Mouse (Mus musculus) hindbrain, embryonic 13.5 days (tissue): ENCODE measurements around the gene N4bp1. TPM values are rescaled to one million over a fixed set of nuclear protein-coding genes. Genes with fewer than 3 reads are reported as not detected.

Source experiments
- ATAC-seq: fragments of 200-750 bp; cut with Nextera tagmentation; 2 replicates; pipeline ENCODE4 v1.8.0; 2017; ENCODE audit warnings: moderate TSS enrichment; ENCODE audit not compliant: low FRiP score
- H3K27ac ChIP-seq: fragments of 300-500 bp; sonication (generic); 2 replicates; pipeline ENCODE4 v1.5.1; 2015; ENCODE audit warnings: inconsistent platforms, mild to moderate bottlenecking, moderate library complexity
- H3K27me3 ChIP-seq: fragments of 300-500 bp; sonication (generic); 2 replicates; pipeline ENCODE4 v1.6.1; 2015; ENCODE audit warnings: mild to moderate bottlenecking, inconsistent platforms
- H3K36me3 ChIP-seq: fragments of 300-500 bp; sonication (generic); 2 replicates; pipeline ENCODE4 v1.6.1; 2015; ENCODE audit warnings: mild to moderate bottlenecking, inconsistent platforms
- H3K4me1 ChIP-seq: fragments of 300-500 bp; sonication (generic); replicated peaks from 2 replicates; pipeline ENCODE4 v1.6.1; 2015; ENCODE audit warnings: inconsistent platforms
- H3K4me2 ChIP-seq: fragments of 300-500 bp; sonication (generic); 2 replicates; pipeline ENCODE4 v1.6.1; 2015; ENCODE audit warnings: inconsistent platforms, mild to moderate bottlenecking, moderate library complexity
- H3K4me3 ChIP-seq: fragments of 300-500 bp; sonication (generic); 2 replicates; pipeline ENCODE4 v1.5.1; 2015; ENCODE audit warnings: mild to moderate bottlenecking, inconsistent platforms
- H3K9ac ChIP-seq: fragments of 300-500 bp; sonication (generic); 2 replicates; pipeline ENCODE4 v1.6.1; 2015; ENCODE audit warnings: mild to moderate bottlenecking, inconsistent platforms
- H3K9me3 ChIP-seq: fragments of 300-500 bp; sonication (generic); 2 replicates; pipeline ENCODE4 v1.6.1; 2016; ENCODE audit warnings: inconsistent platforms
- WGBS: fragments of 180-500 bp; shearing (Covaris S2); methylation state at CpG from one replicate; pipeline ENCODE4 v1.1.7; 2015; 5-methylcytosine and 5-hydroxymethylcytosine counted together
- polyA plus RNA-seq: library from polyadenylated mRNA; unstranded; fragments of >200 nt; fragmentation: Nextera tagmentation; extraction: Ambion mirVana; gene quantifications from 2 replicates; pipeline ENCODE4 v1.2.1, GENCODE M21; 2015

Gene N4bp1
- polyA plus RNA-seq, 1 experiment from 2014 or later = 10.0 TPM

DNA sequence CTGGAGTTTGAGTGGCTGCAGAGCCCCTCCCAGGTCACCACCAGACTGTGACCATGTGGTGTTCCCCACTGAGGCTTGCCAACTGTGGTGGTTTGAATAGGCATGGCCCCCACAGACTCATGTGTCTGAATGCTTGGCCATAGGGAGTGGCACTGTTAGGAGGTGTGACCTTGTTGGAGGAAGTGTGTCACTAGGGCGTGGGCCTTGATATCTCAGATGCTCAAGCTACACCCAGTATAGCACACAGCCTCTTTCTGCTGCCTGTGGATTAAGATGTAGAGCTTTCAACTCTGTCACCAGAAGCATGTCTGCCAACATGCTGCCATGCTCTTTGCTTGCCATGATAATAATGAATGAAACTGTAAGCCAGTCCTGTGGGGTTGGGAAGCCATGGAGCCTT lies 51.1 kb downstream of the N4bp1 start:
- ATAC-seq = no peak
- Histone ChIP-seq H3K27me3 (no peaks in the 10 kb centered on the region), H3K27ac (no peak overlapping the region), H3K36me3 (peaks cover 7% of the 10 kb centered on the region; the same call in 1 of the 2 replicates), H3K9ac (no peak overlapping the region), H3K4me2 (no peak overlapping the region), H3K4me1 (no peaks in the 10 kb centered on the region), H3K4me3 (no peak overlapping the region), H3K9me3 (no peaks in the 10 kb centered on the region)
- 100% methylated on average over 1 of the region's 1 CpGs for WGBS

DNA sequence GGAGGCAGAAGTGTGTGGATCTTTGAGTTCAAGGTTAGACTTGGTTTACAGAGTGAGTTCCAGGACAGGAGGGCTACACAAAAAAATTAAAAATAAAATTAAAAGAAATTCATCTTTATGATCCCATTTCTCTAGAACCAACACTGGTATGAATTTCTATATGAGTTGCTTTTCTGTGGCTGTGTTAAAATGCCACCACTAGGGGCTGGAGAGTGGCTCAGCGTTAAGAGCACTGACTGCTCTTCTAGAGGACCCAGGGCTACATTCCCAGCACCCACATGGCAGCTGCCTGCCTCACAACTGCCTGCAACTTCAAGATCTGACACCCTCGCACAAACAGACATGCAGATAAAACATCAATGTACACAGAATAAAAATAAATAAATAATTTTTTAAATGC lies 56.1 kb downstream of the N4bp1 start:
- H3K4me2 ChIP-seq = no peak overlapping the region
- ATAC-seq = no peak

DNA sequence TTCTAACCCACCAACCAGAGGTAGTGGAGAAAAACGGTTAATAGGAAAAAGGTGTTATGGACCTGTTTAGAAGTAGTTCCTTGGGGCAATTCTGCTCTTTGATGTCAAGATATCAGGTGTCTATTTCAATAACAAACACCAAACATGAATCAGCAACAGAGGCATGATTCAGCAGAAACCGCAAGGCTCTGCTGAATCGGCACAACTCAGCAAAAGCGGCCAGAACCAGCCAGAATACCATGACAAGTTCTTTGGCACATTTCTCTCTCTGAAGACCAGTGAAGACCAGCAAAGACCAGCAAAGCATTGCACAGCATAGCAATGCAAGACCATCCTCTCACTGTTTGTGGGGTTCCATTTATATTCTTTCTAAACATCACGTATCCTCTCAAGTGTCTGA lies 57.9 kb downstream of the N4bp1 start:
- ATAC-seq = no peak
- no peaks in the 10 kb centered on the region for H3K27me3 ChIP-seq
- no peaks in the 10 kb centered on the region for H3K9me3 ChIP-seq
- no peak overlapping the region for H3K27ac ChIP-seq
- H3K9ac ChIP-seq = no peak overlapping the region
- no peak overlapping the region for H3K4me3 ChIP-seq
- WGBS = 90% methylated on average over 5 of the region's 5 CpGs
- no peak overlapping the region for H3K4me2 ChIP-seq
- no peaks in the 10 kb centered on the region for H3K36me3 ChIP-seq
- H3K4me1 ChIP-seq = 0 out of 2 replicates have a peak, but pooled peaks cover 3% of the 10 kb centered on the region

More for the DNA sequence above, 56.1 kb downstream of the N4bp1 start:
- Histone ChIP-seq H3K9me3 (no peaks in the 10 kb centered on the region), H3K4me1 (0 out of 2 replicates have a peak, but pooled peaks cover 3% of the 10 kb centered on the region), H3K9ac (no peak overlapping the region), H3K4me3 (no peak overlapping the region), H3K27ac (no peak overlapping the region), H3K27me3 (no peaks in the 10 kb centered on the region), H3K36me3 (no peaks in the 10 kb centered on the region)
- WGBS = 62% methylated on average over 2 of the region's 2 CpGs

DNA sequence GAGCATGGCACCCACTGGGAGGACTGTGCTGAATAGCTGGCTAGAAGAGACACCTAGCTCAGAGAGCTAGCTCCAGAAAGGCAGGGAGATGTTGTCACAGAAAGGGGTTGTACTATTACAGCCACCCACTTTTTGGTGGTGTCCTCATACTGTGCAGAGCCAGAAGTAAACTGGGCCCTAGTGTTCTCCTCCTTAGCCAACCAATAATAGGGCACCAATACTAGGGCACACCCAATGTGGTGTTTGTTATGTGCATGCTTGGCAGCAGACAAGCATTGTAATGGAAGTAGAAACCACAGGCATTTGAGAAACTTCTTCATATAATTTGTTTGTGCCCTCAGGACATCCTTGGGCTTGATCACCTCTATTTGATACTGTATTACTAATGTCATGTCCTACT lies 58.5 kb downstream of the N4bp1 start:
- H3K4me1 ChIP-seq = 0 out of 2 replicates have a peak, but pooled peaks cover 3% of the 10 kb centered on the region
- no peak for ATAC-seq
- no peak overlapping the region for H3K4me3 ChIP-seq
- H3K4me2 ChIP-seq = no peak overlapping the region
- H3K9ac ChIP-seq = no peak overlapping the region
- no peak overlapping the region for H3K27ac ChIP-seq
- no peaks in the 10 kb centered on the region for H3K36me3 ChIP-seq
- H3K9me3 ChIP-seq = no peaks in the 10 kb centered on the region
- H3K27me3 ChIP-seq = no peaks in the 10 kb centered on the region

DNA sequence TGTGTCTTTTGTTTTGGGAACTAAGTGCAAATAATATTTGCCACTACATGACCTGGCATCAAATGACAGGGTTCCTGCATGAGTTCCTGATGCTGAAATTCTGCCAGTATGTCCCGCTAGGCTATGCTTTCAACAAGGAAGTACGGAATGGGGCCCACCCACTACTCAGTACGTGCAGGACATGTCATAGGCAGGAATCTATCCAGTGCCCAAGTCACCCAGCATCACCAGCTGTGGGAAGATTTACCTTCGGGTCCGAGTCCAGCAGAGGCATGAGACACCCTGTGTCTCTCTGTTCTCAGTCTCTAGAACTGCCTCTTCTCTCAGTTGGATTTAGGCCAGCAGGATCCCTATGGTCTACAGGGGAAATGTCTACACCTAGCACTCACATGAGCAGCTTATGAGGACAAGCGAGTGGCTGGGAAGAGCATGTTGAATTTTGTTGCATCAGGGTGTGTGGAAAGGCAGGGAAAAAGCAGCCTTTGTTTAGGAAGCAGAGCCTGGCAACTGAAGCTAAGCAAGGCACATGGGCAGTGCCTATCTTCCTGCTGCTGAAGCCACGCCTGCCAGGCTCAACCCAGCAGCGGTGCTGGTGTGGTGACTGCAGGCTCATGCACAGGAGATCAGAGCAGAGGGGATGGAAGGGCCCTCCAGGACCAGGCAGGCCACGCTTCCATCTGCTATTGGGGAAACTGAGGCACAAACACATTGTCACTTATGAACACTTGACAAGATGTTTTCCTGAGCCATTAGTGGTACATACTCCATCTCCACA lies 59.2 kb downstream of the N4bp1 start:
- no peak for ATAC-seq
- H3K4me2 ChIP-seq = no peak overlapping the region
- WGBS = 86% methylated on average over 9 of the region's 9 CpGs
- peaks cover 7% of the 10 kb centered on the region; the same call in 1 of the 2 replicates for H3K4me1 ChIP-seq
- no peaks in the 10 kb centered on the region for H3K36me3 ChIP-seq
- H3K27me3 ChIP-seq = no peaks in the 10 kb centered on the region
- H3K27ac ChIP-seq = no peak overlapping the region
- no peaks in the 10 kb centered on the region for H3K9me3 ChIP-seq
- no peak overlapping the region for H3K4me3 ChIP-seq
- no peak overlapping the region for H3K9ac ChIP-seq

DNA sequence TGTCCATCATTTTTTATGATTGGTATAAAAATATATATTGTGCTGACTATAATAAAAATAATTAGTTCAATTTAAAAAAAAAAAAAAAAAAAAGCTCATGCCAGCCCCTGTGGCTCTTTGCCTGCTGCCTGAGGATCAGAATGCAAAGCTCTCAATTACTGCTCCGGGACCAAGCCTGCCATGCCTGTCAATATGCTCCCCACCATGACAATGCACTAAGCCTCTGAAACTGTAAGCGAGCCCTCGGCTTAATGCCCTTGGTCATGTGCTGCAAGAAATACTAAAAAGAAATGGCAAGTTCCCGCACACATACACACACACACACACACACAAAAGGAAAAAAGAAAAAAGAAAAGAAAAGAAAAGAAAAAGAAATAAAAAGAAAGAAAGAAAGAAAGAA lies 60.3 kb downstream of the N4bp1 start:
- Histone ChIP-seq H3K9me3 (no peaks in the 10 kb centered on the region), H3K27me3 (no peaks in the 10 kb centered on the region), H3K9ac (no peak overlapping the region), H3K4me2 (no peak overlapping the region), H3K27ac (no peak overlapping the region), H3K4me1 (peaks cover 12% of the 10 kb centered on the region; the same call in 1 of the 2 replicates), H3K36me3 (no peaks in the 10 kb centered on the region), H3K4me3 (no peak overlapping the region)
- no peak for ATAC-seq
- 26% methylated on average over 4 of the region's 4 CpGs for WGBS

DNA sequence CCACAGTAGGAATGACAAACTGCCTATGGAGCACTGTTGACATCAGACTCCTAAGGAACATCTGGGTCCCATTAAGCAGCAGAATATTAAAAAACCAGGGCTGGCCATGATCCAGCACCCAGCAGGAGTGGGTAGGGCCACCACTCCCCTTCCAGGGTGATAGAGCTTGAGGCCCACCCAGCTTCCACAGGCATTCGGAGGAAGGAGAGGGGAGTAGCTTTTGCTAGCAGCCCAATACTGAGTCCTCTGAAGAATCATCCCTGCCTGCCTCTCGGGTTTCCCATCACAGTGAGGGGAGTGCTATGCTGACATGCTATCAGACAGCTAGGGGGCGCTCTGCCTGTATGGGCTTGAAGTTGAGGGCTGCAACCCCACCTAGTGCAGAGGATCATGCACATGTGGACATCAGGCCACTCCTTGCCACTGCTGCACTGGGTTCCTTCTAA lies 64.3 kb downstream of the N4bp1 start:
- H3K36me3 ChIP-seq = no peaks in the 10 kb centered on the region
- H3K4me3 ChIP-seq = no peak overlapping the region
- ATAC-seq = no peak
- no peak overlapping the region for H3K9ac ChIP-seq
- H3K27ac ChIP-seq = no peak overlapping the region
- H3K27me3 ChIP-seq = no peaks in the 10 kb centered on the region
- no peak overlapping the region for H3K4me2 ChIP-seq
- WGBS = 8% methylated on average over 3 of the region's 3 CpGs
- peaks cover 16% of the 10 kb centered on the region for H3K4me1 ChIP-seq
- no peaks in the 10 kb centered on the region for H3K9me3 ChIP-seq

DNA sequence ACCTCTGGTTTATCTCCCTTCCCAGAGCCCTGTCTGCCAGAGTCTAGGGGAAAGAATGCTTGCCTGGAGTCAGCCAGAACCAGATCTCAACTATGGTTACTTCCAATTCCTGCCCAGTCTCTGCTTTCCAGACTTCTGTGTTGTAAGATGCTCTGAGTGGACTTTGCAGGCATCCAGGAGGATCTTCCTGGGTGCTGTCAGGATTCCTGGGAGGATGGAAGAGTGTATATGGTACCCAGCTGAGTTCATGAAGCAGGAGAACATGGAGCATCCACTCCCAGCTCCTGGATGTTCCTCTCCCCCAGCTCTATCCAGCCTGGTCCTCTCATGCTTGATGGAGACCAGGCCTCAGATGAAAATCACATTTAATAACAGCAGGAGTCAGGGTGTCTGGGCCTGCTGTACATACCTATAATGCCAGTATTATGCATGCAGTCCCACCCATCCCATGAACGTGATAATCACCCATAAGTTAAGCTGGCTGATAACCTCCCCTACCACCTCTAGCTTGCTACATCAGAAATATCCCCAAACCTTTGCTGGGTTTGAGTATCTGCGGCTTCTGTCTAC lies 64.8 kb downstream of the N4bp1 start:
- no peaks in the 10 kb centered on the region for H3K9me3 ChIP-seq
- no peak overlapping the region for H3K9ac ChIP-seq
- no peak for ATAC-seq
- 61% methylated on average over 2 of the region's 2 CpGs for WGBS
- no peak overlapping the region for H3K4me2 ChIP-seq
- no peaks in the 10 kb centered on the region for H3K36me3 ChIP-seq
- H3K4me1 ChIP-seq = peaks cover 15% of the 10 kb centered on the region
- H3K27me3 ChIP-seq = no peaks in the 10 kb centered on the region
- no peak overlapping the region; the same call in 1 of the 2 replicates for H3K27ac ChIP-seq
- H3K4me3 ChIP-seq = no peak overlapping the region

DNA sequence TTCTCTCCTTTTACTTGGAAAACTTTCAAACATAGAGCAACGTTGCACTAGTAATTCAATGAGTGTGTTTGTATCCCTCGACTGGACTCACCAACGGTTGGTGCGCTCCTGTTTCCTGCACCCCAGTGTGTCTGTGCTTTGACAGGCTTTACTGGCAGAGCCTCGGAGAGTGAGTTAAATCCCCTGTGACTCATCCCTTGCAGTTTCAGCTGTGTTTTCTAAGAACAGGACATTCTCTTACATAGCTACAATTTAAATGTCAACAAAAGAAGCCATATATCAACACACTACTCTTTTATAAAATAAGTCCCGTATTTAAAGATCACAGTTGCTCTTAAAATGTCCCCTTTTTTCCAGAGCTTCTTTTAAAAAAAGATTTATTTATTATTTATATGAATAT lies 65.6 kb downstream of the N4bp1 start:
- H3K4me1 ChIP-seq = peaks cover 13% of the 10 kb centered on the region
- H3K4me2 ChIP-seq = no peak overlapping the region
- no peak overlapping the region for H3K9ac ChIP-seq
- no peaks in the 10 kb centered on the region for H3K36me3 ChIP-seq
- WGBS = 56% methylated on average over 6 of the region's 6 CpGs
- H3K27me3 ChIP-seq = no peaks in the 10 kb centered on the region
- H3K9me3 ChIP-seq = no peaks in the 10 kb centered on the region
- no peak overlapping the region for H3K27ac ChIP-seq
- H3K4me3 ChIP-seq = no peak overlapping the region
- no peak for ATAC-seq

DNA sequence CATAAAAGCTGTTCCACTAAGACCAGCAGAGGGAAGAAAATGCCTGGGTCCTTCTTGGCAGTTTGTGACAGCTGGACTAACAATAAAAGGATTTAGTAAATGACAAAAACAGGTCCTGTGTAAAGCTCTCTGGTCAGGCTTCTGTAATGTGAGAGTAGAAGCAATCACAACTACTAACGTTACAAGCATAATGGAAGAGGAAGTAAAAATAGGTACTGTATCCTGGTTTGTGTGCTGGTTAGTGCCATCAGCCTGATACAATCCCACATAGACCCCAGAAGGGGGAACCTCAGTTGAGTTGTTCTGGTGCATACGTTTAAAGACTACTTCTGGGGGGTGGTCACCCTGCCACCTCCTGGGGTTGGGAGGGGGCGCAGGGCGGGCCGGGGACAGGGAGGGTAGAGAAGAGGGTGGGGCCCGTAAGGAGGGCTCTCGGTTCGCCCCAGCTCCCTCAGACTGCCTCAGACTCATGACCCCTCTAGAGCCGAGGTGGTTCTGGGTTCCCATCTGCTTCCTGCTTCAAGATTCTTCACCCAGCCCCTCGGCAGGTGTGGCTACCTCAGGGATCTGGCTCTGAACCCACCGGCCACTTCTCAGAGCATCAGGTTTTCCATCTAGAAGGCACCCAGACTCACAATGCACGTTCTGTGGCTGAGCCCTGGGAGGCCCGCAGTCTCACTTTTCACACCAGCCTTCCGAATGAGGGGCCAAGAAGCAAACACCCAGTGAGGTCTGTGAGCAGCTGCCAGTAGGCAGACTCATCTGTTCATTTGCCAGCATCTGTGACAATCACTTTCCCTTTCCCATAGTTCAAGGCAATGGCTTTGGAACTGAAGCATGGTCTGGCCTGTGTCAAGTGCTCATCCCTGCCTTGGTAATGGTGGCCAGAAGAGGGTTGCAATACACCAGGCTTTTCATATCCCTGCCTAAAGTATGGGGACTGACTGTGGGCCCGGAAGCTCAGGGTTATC lies 75.8 kb downstream of the N4bp1 start:
- H3K9ac ChIP-seq = no peak overlapping the region
- H3K27me3 ChIP-seq = no peaks in the 10 kb centered on the region
- H3K36me3 ChIP-seq = no peaks in the 10 kb centered on the region
- H3K4me1 ChIP-seq = no peaks in the 10 kb centered on the region
- no peak for ATAC-seq
- H3K4me3 ChIP-seq = no peak overlapping the region
- H3K9me3 ChIP-seq = no peaks in the 10 kb centered on the region
- H3K4me2 ChIP-seq = no peak overlapping the region
- WGBS = 87% methylated on average over 15 of the region's 15 CpGs
- no peak overlapping the region for H3K27ac ChIP-seq

DNA sequence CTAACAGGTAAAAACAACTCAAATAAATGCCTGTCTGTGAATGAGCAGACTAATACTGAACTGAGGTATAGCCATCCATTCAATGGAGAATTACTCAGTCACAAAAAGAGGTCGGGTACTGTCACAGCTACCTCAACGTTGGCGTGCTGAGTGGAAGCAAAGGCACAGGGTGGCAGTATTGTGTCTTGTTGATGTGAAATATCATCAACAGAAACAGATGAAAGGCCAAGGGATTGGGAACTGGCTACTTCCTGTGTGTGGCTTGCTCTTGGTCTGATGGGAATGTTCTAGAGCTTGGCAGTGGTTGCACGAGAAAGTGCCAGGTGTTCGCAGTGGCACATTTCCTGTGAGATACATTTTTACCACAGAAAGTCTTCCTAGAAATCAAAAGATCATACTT lies 76.8 kb downstream of the N4bp1 start:
- 82% methylated on average over 5 of the region's 5 CpGs for WGBS

DNA sequence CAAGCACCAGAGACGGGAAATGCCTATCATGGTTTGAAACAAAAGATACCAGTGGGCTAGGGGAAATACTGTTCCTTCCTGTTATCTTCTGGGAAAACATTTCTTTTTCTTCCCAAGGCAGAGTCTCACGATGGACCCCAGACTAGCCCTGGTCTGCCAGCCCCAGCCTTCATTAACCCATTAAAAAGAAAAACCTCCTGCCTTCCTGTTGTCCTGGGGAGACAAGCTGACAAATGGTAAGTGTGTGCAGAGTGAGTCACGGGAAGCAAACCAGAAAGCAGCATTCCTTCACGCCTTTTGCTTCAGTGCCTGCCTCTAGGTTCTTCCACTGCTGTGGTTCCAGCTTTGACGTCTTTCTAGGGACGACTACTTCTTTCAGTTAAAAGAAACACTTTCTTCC lies 83.1 kb downstream of the N4bp1 start:
- Histone ChIP-seq H3K27me3 (no peaks in the 10 kb centered on the region), H3K36me3 (no peaks in the 10 kb centered on the region), H3K27ac (no peak overlapping the region), H3K9me3 (no peaks in the 10 kb centered on the region), H3K4me1 (0 out of 2 replicates have a peak, but pooled peaks cover 2% of the 10 kb centered on the region), H3K4me2 (no peak overlapping the region), H3K9ac (no peak overlapping the region), H3K4me3 (no peak overlapping the region)
- WGBS = 56% methylated on average over 6 of the region's 6 CpGs
- ATAC-seq = no peak

More for the DNA sequence above, 76.8 kb downstream of the N4bp1 start:
- no peaks in the 10 kb centered on the region for H3K27me3 ChIP-seq
- no peak overlapping the region for H3K4me2 ChIP-seq
- no peak overlapping the region for H3K9ac ChIP-seq
- no peaks in the 10 kb centered on the region for H3K36me3 ChIP-seq
- no peaks in the 10 kb centered on the region for H3K9me3 ChIP-seq
- no peak for ATAC-seq
- no peaks in the 10 kb centered on the region for H3K4me1 ChIP-seq
- H3K4me3 ChIP-seq = no peak overlapping the region
- no peak overlapping the region for H3K27ac ChIP-seq
